Mouse (Mus musculus) heart, postnatal 0 days (tissue): Measurements from ENCODE around the gene Ephb2. TPM values are rescaled to one million over a fixed set of nuclear protein-coding genes. Genes with fewer than 3 reads are reported as not detected.

Experiments
- ATAC-seq: fragments of 200-750 bp; cut with Nextera tagmentation; 2 replicates; pipeline ENCODE4 v1.8.0; 2017; ENCODE audit warnings: low read depth, moderate number of reproducible peaks, moderate library complexity; ENCODE audit not compliant: insufficient read depth
- DNase-seq: peaks from one replicate; pipeline ENCODE4 v3.0.0-alpha.2; 2016; ENCODE audit warnings: low spot score
- H3K27ac ChIP-seq: fragments of 300-500 bp; sonication (generic); 2 replicates; pipeline ENCODE4 v1.5.1; 2014; ENCODE audit warnings: low read depth, mild to moderate bottlenecking
- H3K27me3 ChIP-seq: fragments of 300-500 bp; sonication (generic); 2 replicates; pipeline ENCODE4 v1.6.1; 2014; ENCODE audit warnings: low read length, mixed read lengths; ENCODE audit not compliant: control insufficient read depth, insufficient read depth
- H3K36me3 ChIP-seq: fragments of 300-500 bp; sonication (generic); replicated peaks from 2 replicates; pipeline ENCODE4 v1.6.1; 2014; ENCODE audit warnings: low read length, mixed read lengths; ENCODE audit not compliant: control insufficient read depth, insufficient read depth
- H3K4me1 ChIP-seq: fragments of 300-500 bp; sonication (generic); 2 replicates; pipeline ENCODE4 v1.6.1; 2014; ENCODE audit warnings: antibody characterized with exemption; ENCODE audit not compliant: control insufficient read depth, insufficient read depth
- H3K4me2 ChIP-seq: fragments of 300-500 bp; sonication (generic); 2 replicates; pipeline ENCODE4 v1.6.1; 2014; ENCODE audit warnings: low read depth, mild to moderate bottlenecking, low read length, moderate library complexity
- H3K4me3 ChIP-seq: fragments of 300-500 bp; sonication (generic); 2 replicates; pipeline ENCODE4 v1.5.1; 2014; ENCODE audit warnings: low read depth, low read length
- H3K9ac ChIP-seq: fragments of 300-500 bp; sonication (generic); replicated peaks from 2 replicates; pipeline ENCODE4 v1.6.1; 2014; ENCODE audit warnings: low read depth, low read length, mixed read lengths
- H3K9me3 ChIP-seq: fragments of 300-500 bp; sonication (generic); replicated peaks from 2 replicates; pipeline ENCODE4 v1.6.1; 2016; ENCODE audit warnings: low read length; ENCODE audit not compliant: control insufficient read depth
- CTCF ChIP-seq: IDR thresholded peaks from 2 replicates; pipeline ENCODE4 v1.5.1; 2016; ENCODE audit warnings: antibody characterized with exemption, control low read depth, low read depth
- EP300 ChIP-seq: IDR thresholded peaks from 2 replicates; pipeline ENCODE4 v1.6.1; 2016; ENCODE audit warnings: antibody characterized with exemption, low read depth
- WGBS: fragments of 180-500 bp; shearing (Covaris S2); extraction: QIAGEN DNeasy Blood & Tissue Kit; methylation state at CpG from one replicate; pipeline ENCODE4 v1.1.7; 2014; 5-methylcytosine and 5-hydroxymethylcytosine counted together
- polyA plus RNA-seq: library from polyadenylated mRNA; unstranded; fragments of >200 nt; fragmentation: Nextera tagmentation; extraction: Ambion mirVana; gene quantifications from 2 replicates; pipeline ENCODE4 v1.2.1, GENCODE M21; 2015
- total RNA-seq: library from RNA; depleted of rRNA; stranded (reverse); fragments of >200 nt; gene quantifications from 2 replicates; pipeline ENCODE4 v1.2.3, GENCODE M21; 2014; ENCODE audit warnings: low replicate concordance

The Ephb2 gene
- total and polyA plus RNA-seq, 2 experiments from 2014 or later, result 0.19 to 10.2 TPM

DNA sequence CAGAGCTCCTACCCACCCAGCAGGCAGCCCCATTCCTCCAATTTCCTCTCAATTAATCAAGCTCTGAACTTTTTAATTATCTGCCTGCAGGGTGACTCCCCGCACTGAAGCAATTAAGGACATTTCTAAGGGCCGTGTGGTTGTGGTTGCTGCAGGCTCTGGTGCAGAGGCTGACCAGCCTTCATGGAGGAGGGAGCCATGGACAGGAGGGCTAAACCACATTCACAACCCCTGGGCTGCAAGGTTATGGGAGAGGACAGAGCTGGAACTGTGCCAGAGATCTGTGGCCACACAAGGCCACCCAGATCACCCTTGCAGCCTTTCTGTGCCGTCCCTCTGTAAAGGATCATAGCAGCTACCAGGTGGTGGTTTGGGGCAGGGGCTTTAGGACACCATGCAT lies 131.2 kb downstream of the Ephb2 start:
- Histone ChIP-seq H3K4me3 (no peak overlapping the region), H3K4me2 (no peak overlapping the region), H3K9ac (no peak overlapping the region), H3K27ac (no peak overlapping the region), H3K36me3 (no peaks in the 10 kb centered on the region), H3K9me3 (no peaks in the 10 kb centered on the region), H3K27me3 (peaks cover 8% of the 10 kb centered on the region; the same call in 1 of the 2 replicates), H3K4me1 (no peaks in the 10 kb centered on the region)
- ATAC-seq (no peak), DNase-seq (no peak)
- no peak for TF ChIP-seq EP300
- TF ChIP-seq CTCF, result no peak
- WGBS, result 63% methylated on average over 3 of the region's 3 CpGs

DNA sequence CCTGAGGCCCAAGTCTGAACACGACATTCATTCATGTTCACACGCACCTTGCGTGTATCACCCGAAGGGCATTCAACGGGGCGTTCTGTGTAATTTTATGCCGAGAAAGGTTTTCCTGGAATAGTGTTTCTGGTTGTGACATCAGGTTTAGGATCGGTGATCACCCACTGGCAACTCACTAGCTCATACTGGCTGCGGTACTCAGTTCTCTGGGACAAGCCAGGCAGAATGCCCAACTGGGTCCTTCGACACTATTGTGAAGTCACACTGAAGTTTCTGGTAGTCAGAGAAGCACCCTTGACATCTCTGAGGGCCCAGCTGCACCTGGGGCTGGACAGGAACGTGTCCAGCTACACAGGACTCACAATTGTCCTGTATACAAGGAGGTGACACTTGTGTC lies 132.4 kb downstream of the Ephb2 start:
- no peak overlapping the region for H3K4me3 ChIP-seq
- peaks cover 8% of the 10 kb centered on the region; the same call in 1 of the 2 replicates for H3K27me3 ChIP-seq
- H3K4me1 ChIP-seq, result no peaks in the 10 kb centered on the region
- no peak for DNase-seq
- no peak overlapping the region for H3K4me2 ChIP-seq
- WGBS, result 93% methylated on average over 11 of the region's 11 CpGs
- H3K9ac ChIP-seq, result no peak overlapping the region
- no peak overlapping the region for H3K27ac ChIP-seq
- TF ChIP-seq EP300 (no peak), CTCF (no peak)
- no peaks in the 10 kb centered on the region for H3K36me3 ChIP-seq
- no peak for ATAC-seq
- H3K9me3 ChIP-seq, result no peaks in the 10 kb centered on the region

DNA sequence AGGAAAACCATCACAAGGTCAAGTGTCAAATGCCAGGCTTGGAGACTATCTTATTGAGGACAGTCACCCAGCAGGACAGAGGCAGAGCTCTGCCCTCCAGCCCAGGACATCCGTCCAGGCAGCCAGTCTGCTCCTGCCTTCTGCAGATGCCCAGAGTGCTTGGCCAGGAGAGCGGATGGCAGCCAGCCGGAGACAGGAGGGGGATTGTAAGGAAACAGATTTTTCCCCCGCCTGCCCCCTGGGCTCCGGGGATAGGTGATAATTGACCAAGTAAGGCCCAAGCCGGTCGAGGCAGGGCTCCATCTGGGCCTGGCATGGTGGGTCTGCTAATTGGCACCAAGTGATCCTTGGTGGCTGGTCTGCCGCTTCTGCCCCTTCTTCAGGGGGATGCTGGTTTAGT lies 133.3 kb downstream of the Ephb2 start:
- H3K9me3 ChIP-seq, result no peaks in the 10 kb centered on the region
- WGBS, result 72% methylated on average over 8 of the region's 8 CpGs
- no peak overlapping the region for H3K4me2 ChIP-seq
- peaks cover 8% of the 10 kb centered on the region; the same call in 1 of the 2 replicates for H3K27me3 ChIP-seq
- no peak overlapping the region for H3K4me3 ChIP-seq
- no peak for TF ChIP-seq EP300
- ATAC-seq (no peak), DNase-seq (no peak)
- H3K36me3 ChIP-seq, result no peaks in the 10 kb centered on the region
- no peaks in the 10 kb centered on the region for H3K4me1 ChIP-seq
- H3K27ac ChIP-seq, result no peak overlapping the region
- H3K9ac ChIP-seq, result no peak overlapping the region

DNA sequence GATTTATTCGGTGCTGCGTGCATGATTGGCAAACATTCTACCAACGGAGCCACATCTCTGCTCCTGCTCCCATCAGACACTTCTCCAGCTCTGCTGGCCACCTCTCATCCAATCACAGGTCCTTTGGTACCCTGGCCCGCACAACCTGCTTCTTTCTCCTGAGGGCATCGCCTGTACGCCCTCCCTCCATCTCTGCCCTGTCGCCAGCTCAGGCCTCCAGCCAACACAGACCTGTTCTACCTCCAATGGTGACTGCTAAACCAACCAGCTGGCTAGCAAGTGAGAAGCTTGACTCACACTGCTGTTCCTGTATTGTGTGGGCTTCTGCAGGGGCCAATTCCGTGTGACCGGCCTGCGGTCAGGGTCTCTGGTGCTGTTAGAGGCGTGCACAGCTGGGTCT lies 134.6 kb downstream of the Ephb2 start:
- TF ChIP-seq CTCF (no peak), EP300 (no peak)
- no peak overlapping the region for H3K4me2 ChIP-seq
- no peak for DNase-seq

DNA sequence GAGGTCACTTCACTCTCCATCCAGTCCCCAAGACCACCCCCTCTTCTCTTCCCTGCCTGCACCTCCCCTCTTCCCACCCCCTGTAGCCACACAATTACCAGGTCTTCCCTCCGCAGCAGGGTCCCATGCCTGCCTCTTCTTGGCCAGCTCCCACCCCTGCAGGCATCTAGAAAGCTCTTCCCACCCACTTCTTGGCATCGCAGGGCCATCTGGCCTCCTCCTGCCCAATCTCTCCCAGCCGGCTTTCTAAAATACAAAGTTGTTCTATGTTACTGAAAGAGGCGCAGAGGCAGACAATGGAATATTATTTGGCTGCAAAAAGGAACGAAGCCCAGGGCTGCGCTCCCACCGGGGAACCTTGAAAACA lies 136.7 kb downstream of the Ephb2 start:
- ATAC-seq (no peak), DNase-seq (no peak)
- H3K27me3 ChIP-seq, result 0 out of 2 replicates have a peak, but pooled peaks cover 6% of the 10 kb centered on the region
- TF ChIP-seq CTCF, result no peak
- no peak overlapping the region for H3K4me3 ChIP-seq
- 82% methylated on average over 7 of the region's 7 CpGs for WGBS
- H3K9ac ChIP-seq, result no peak overlapping the region
- no peaks in the 10 kb centered on the region for H3K9me3 ChIP-seq
- no peak overlapping the region for H3K27ac ChIP-seq
- H3K4me1 ChIP-seq, result no peaks in the 10 kb centered on the region
- no peak overlapping the region for H3K4me2 ChIP-seq
- no peaks in the 10 kb centered on the region for H3K36me3 ChIP-seq

More for the DNA sequence above, 134.6 kb downstream of the Ephb2 start:
- Histone ChIP-seq H3K9ac (no peak overlapping the region), H3K36me3 (no peaks in the 10 kb centered on the region), H3K27ac (no peak overlapping the region), H3K27me3 (peaks cover 8% of the 10 kb centered on the region; the same call in 1 of the 2 replicates), H3K9me3 (no peaks in the 10 kb centered on the region), H3K4me1 (no peaks in the 10 kb centered on the region), H3K4me3 (no peak overlapping the region)
- no peak for ATAC-seq
- 93% methylated on average over 11 of the region's 11 CpGs for WGBS

DNA sequence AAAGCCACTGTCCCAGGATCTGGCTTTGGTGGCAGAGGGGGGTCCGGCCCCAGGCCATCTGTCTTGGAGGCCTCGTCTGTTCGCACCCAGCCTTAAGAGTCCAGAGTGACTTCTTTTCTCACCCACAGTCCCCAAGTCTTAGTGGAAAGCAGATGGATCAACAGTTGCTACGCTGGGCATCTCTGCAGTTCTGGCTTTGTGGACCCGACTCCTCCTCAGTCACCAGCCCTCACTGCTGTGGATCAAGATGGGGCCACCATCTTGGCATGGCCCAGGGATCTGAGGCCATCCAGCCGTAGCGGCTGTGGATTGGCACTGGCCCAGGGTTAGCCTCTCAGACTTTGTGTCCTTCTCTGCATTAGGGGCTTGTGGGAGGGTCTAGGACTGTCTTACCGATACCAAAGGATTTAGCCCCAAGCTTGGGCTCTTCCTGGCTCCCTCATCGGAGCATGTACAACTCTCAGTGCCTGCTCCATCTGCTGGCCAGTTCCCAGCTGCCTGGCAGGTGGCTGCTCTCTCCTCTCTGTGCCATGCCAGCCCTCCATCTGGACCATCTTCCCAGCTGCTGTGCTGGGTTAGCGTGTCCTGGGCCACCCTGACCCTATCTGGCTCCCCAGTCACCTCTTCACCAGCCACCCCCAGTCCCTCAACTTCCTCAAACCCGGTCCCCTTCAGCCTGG lies 137.2 kb downstream of the Ephb2 start:
- ATAC-seq, result no peak

More for the DNA sequence above, 137.2 kb downstream of the Ephb2 start:
- Histone ChIP-seq H3K9me3 (no peaks in the 10 kb centered on the region), H3K27ac (no peak overlapping the region), H3K4me3 (no peak overlapping the region), H3K9ac (no peak overlapping the region), H3K4me2 (no peak overlapping the region), H3K27me3 (0 out of 2 replicates have a peak, but pooled peaks cover 6% of the 10 kb centered on the region), H3K36me3 (no peaks in the 10 kb centered on the region), H3K4me1 (no peaks in the 10 kb centered on the region)
- WGBS, result 76% methylated on average over 11 of the region's 11 CpGs
- no peak for DNase-seq
- TF ChIP-seq EP300, result no peak
- TF ChIP-seq CTCF, result no peak
